Mouse (Mus musculus): ENCODE measurements around the gene Col4a1. TPM values are rescaled to one million over a fixed set of nuclear protein-coding genes. Genes with fewer than 3 reads are reported as not detected.

Col4a1 gene
- 141 and 145 TPM in 2 replicates for polyA plus RNA-seq (2016; fragmentation: Nextera tagmentation; extraction: Ambion mirVana)

DNA sequence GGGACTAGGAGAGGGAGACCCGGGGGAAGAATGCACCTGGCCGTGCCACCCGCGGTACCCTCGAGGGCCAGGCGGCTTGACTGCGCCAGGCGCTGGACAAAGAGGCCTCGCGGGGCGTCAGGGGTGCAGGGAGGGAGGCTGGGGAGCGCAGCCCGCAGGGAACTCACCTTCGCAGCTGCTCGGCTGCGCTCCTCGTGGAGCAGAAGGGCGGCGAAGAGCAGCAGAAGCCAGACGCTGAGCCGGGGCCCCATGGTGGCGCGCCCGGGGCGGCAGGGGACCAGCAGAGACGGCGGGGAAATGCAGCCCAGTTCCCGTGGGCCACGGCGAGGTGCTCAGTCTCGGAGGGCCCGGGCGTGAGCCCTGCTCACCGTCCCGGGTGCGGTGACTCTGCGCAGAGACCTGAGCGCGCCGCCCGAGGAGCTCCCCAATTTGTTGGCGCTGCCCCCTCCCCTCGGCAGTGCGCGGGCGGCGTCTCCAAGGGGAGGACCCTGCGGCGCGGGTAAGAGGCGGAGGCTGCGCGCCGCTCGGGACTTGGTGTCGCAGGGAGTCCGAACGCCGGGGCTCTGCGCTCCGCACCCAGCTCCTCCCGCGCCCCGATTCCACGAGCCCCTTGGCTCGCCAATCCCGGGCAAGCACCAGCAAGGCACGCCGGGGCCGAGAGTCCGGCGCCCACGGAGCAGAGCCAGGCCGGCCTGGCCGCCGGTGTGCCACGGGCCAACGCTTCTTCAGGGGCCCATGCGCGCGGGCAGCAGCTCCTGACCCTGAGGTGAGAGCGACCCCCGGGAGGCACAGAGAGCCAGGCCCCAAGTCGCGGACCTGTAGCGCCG, at the start of gene Col4a1, which contains the start of gene Col4a2:
Gene Col4a1 (minus strand): TSS at position 478 of the 827 bp plus-strand sequence.
Gene Col4a2 (plus strand): TSS at position 457 of the 827 bp plus-strand sequence.
- H3K4me1 ChIP-seq = peaks cover 78% of the 10 kb centered on the region
- H3K27ac ChIP-seq = peak within 1 kb of the TSS; percentile 98
- peak within 1 kb of the TSS; percentile 89 for H3K4me3 ChIP-seq
- under 1% methylated on average over 86 of the region's 87 CpGs for WGBS
- H3K36me3 ChIP-seq = peaks cover 20% of the 10 kb centered on the region
- no peaks in the 10 kb centered on the region for H3K9me3 ChIP-seq (replicated peaks)
- peaks cover 6% of the 10 kb centered on the region; the same call in 1 of the 2 replicates for H3K27me3 ChIP-seq (ENCODE audit: low read depth, poor library complexity, severe bottlenecking)
- DNase-seq (ENCODE audit: low spot score) = peak; percentile 85

- no peak overlapping the region for H3K4me3 ChIP-seq
- H3K4me1 ChIP-seq = peaks cover 67% of the 10 kb centered on the region
- H3K9me3 ChIP-seq (replicated peaks) = no peaks in the 10 kb centered on the region
- WGBS = 72% methylated on average over 9 of the region's 9 CpGs
- no peak for DNase-seq (ENCODE audit: low spot score)
- no peaks in the 10 kb centered on the region for H3K27me3 ChIP-seq (ENCODE audit: low read depth, poor library complexity, severe bottlenecking)
- 0 out of 2 replicates have a peak, but pooled peaks cover 6% of the 10 kb centered on the region for H3K36me3 ChIP-seq
- peak overlapping the region; percentile 80 for H3K27ac ChIP-seq
Observed at GRCm38 (mm10) chr8:11361546-11362277, 49.1 kb upstream of the Col4a1 start.

GRCm38 (mm10) chr8:11359846-11360245, 47.2 kb upstream of the Col4a1 start:
- no peak for DNase-seq (ENCODE audit: low spot score)
- H3K27ac ChIP-seq = peak overlapping the region; percentile 32; the same call in 1 of the 2 replicates
- 91% methylated on average over 5 of the region's 5 CpGs for WGBS
- H3K36me3 ChIP-seq = peaks cover 14% of the 10 kb centered on the region
- peaks cover 72% of the 10 kb centered on the region for H3K4me1 ChIP-seq
- no peak overlapping the region for H3K4me3 ChIP-seq
- no peaks in the 10 kb centered on the region for H3K27me3 ChIP-seq (ENCODE audit: low read depth, poor library complexity, severe bottlenecking)
- no peaks in the 10 kb centered on the region for H3K9me3 ChIP-seq (replicated peaks)

DNA sequence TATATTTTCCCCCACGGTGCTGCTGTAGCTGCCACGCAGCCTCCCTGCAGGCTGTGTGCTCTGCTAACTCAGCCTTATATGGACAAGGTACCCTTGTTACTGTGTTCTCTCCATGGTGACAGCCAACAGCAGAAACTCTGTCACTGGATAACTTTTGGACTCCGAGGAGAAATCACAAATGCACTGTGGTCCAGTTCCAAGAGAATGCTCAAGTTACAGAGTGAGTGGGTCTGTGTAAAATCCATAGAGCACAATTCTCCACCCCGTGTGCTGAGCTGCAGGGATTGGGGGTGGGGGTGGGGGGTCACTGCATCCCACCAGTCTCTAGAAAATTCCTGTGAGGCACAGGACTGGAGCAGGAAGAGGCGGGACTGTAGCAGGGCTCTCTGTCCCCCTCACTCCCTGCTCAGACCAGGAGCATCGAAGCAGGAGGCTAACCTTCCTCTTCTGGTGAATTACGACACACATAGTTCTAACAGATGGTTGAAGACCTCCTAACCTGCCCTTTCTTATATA, 45.4 kb upstream of the Col4a1 start:
- H3K36me3 ChIP-seq = peaks cover 19% of the 10 kb centered on the region
- peak overlapping the region; percentile 70 for H3K27ac ChIP-seq
- H3K4me3 ChIP-seq = no peak overlapping the region
- no peaks in the 10 kb centered on the region for H3K9me3 ChIP-seq (replicated peaks)
- DNase-seq (ENCODE audit: low spot score) = no peak
- no peaks in the 10 kb centered on the region for H3K27me3 ChIP-seq (ENCODE audit: low read depth, poor library complexity, severe bottlenecking)
- WGBS = 60% methylated on average over 7 of the region's 7 CpGs
- H3K4me1 ChIP-seq = peaks cover 56% of the 10 kb centered on the region

DNA sequence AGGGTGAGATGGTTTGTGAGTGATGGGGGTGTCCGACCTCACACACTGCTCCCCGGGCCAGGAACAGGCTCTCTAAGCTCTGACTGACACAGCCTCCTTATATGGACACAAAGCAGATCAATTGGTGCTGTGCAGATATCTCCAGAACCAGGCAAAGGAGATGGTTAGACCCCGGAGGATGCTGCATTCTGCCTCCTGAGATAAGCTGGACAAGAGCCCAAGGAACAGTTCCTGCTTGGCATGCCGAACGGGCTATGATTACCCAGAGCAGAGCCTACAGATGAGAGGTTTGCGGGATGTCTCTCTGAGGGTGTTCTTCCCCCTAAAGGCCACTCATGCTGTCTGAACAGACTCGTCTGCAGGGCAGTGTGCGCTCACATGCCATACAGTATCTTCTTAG, 44.1 kb upstream of the Col4a1 start:
- H3K9me3 ChIP-seq (replicated peaks) = no peaks in the 10 kb centered on the region
- H3K27me3 ChIP-seq (ENCODE audit: low read depth, poor library complexity, severe bottlenecking) = no peaks in the 10 kb centered on the region
- no peak for DNase-seq (ENCODE audit: low spot score)
- no peak overlapping the region for H3K27ac ChIP-seq
- H3K4me1 ChIP-seq = peaks cover 44% of the 10 kb centered on the region
- 92% methylated on average over 8 of the region's 8 CpGs for WGBS
- H3K4me3 ChIP-seq = no peak overlapping the region
- H3K36me3 ChIP-seq = peaks cover 19% of the 10 kb centered on the region

DNA sequence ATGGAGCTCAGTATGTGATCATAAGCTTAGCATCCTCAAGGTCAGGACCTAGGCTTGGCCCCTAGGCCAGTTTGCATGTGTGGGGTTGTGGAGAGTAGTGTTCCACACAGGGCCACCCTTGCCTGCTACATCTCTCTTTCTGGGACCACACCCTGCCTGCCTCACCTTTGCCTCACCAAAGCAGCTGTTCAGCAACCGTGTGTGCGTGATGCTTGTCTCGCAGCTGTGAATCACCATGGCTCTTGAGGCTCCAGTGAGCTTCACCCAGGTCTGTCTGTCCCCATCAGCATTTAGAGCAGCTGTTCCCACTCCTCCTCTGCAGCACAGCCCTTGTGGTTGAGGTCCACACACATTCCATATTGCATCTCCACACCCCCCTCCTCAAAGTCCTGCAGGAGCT, 43.3 kb upstream of the Col4a1 start:
- 91% methylated on average over 3 of the region's 3 CpGs for WGBS
- H3K9me3 ChIP-seq (replicated peaks) = no peaks in the 10 kb centered on the region
- DNase-seq (ENCODE audit: low spot score) = no peak
- H3K36me3 ChIP-seq = peaks cover 19% of the 10 kb centered on the region
- H3K4me3 ChIP-seq = no peak overlapping the region
- no peaks in the 10 kb centered on the region for H3K27me3 ChIP-seq (ENCODE audit: low read depth, poor library complexity, severe bottlenecking)
- peaks cover 36% of the 10 kb centered on the region for H3K4me1 ChIP-seq
- no peak overlapping the region for H3K27ac ChIP-seq

GRCm38 (mm10) chr8:11354800-11355451, 42.3 kb upstream of the Col4a1 start:
- 92% methylated on average over 8 of the region's 8 CpGs for WGBS
- Histone ChIP-seq H3K36me3 (peaks cover 19% of the 10 kb centered on the region), H3K27ac (no peak overlapping the region), H3K4me1 (peaks cover 27% of the 10 kb centered on the region), H3K9me3 (replicated peaks) (no peaks in the 10 kb centered on the region), H3K4me3 (no peak overlapping the region), H3K27me3 (ENCODE audit: low read depth, poor library complexity, severe bottlenecking) (no peaks in the 10 kb centered on the region)
- DNase-seq (ENCODE audit: low spot score) = no peak

DNA sequence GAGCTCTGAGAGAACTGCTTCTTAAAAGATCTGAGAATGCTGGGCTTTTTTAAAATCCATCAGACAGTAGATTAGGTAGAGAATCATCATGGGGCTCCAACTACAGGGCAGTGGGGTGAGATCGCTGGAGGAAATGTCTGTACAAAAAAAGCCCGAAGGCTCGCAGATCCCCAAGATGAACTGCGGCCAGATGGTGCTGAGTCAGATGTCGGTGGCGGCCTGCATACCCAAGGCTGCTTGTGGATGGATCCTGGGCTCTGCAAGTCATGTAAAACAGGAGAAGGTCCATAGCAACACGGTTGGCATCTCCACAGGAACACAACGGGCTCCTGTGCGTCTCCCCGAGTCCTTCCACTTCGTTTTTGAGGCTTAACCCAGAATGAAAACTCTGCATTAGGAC, 39.9 kb upstream of the Col4a1 start:
- WGBS = 84% methylated on average over 11 of the region's 11 CpGs
- no peak for DNase-seq (ENCODE audit: low spot score)
- H3K4me1 ChIP-seq = peaks cover 12% of the 10 kb centered on the region

GRCm38 (mm10) chr8:11351355-11351754, 38.7 kb upstream of the Col4a1 start:
- H3K9me3 ChIP-seq (replicated peaks) = no peaks in the 10 kb centered on the region
- H3K27me3 ChIP-seq (ENCODE audit: low read depth, poor library complexity, severe bottlenecking) = no peaks in the 10 kb centered on the region
- H3K4me3 ChIP-seq = no peak overlapping the region
- WGBS = 94% methylated on average over 6 of the region's 6 CpGs
- no peak overlapping the region for H3K27ac ChIP-seq
- no peak for DNase-seq (ENCODE audit: low spot score)
- peaks cover 16% of the 10 kb centered on the region for H3K36me3 ChIP-seq
- H3K4me1 ChIP-seq = peaks cover 9% of the 10 kb centered on the region

More for the DNA sequence above, 39.9 kb upstream of the Col4a1 start:
- Histone ChIP-seq H3K36me3 (peaks cover 19% of the 10 kb centered on the region), H3K27me3 (ENCODE audit: low read depth, poor library complexity, severe bottlenecking) (no peaks in the 10 kb centered on the region), H3K4me3 (no peak overlapping the region), H3K9me3 (replicated peaks) (no peaks in the 10 kb centered on the region), H3K27ac (no peak overlapping the region)

DNA sequence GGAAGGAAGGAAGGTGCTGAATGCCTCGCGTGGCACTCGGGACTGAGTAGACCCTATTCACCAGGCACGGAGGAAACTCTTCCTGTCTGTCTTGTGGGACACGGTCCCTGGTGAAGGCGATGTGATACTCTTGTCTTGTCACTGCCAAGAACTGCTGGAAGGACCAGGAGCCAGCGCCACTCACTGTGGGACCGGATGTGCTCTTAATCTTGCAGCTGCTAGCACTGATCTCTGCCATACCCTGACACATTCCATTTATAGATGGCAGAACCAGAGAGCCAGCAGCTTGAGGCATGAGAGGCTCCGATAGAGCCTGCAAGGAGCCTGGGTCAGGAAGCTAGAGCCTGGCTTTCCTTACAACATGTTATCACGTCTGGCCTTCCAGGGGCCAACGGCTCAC, 36.0 kb upstream of the Col4a1 start:
- Histone ChIP-seq H3K27me3 (ENCODE audit: low read depth, poor library complexity, severe bottlenecking) (no peaks in the 10 kb centered on the region), H3K4me3 (no peak overlapping the region), H3K4me1 (peaks cover 7% of the 10 kb centered on the region; the same call in 1 of the 2 replicates), H3K27ac (no peak overlapping the region), H3K36me3 (0 out of 2 replicates have a peak, but pooled peaks cover 3% of the 10 kb centered on the region), H3K9me3 (replicated peaks) (no peaks in the 10 kb centered on the region)
- no peak for DNase-seq (ENCODE audit: low spot score)
- WGBS = 88% methylated on average over 11 of the region's 11 CpGs

- no peak overlapping the region; the same call in 1 of the 2 replicates for H3K27ac ChIP-seq
- H3K9me3 ChIP-seq (replicated peaks) = no peaks in the 10 kb centered on the region
- peaks cover 7% of the 10 kb centered on the region; the same call in 1 of the 2 replicates for H3K4me1 ChIP-seq
- no peak for DNase-seq (ENCODE audit: low spot score)
- WGBS = 92% methylated on average over 9 of the region's 9 CpGs
- H3K4me3 ChIP-seq = no peak overlapping the region
- no peaks in the 10 kb centered on the region for H3K27me3 ChIP-seq (ENCODE audit: low read depth, poor library complexity, severe bottlenecking)
- H3K36me3 ChIP-seq = 0 out of 2 replicates have a peak, but pooled peaks cover 3% of the 10 kb centered on the region
Observed at GRCm38 (mm10) chr8:11347699-11348098, 35.1 kb upstream of the Col4a1 start.

- no peak overlapping the region for H3K27ac ChIP-seq
- no peaks in the 10 kb centered on the region for H3K9me3 ChIP-seq (replicated peaks)
- H3K4me1 ChIP-seq = peaks cover 7% of the 10 kb centered on the region; the same call in 1 of the 2 replicates
- no peaks in the 10 kb centered on the region for H3K27me3 ChIP-seq (ENCODE audit: low read depth, poor library complexity, severe bottlenecking)
- H3K36me3 ChIP-seq = 0 out of 2 replicates have a peak, but pooled peaks cover 3% of the 10 kb centered on the region
- DNase-seq (ENCODE audit: low spot score) = no peak
- WGBS = 89% methylated on average over 10 of the region's 10 CpGs
- no peak overlapping the region for H3K4me3 ChIP-seq
Observed at GRCm38 (mm10) chr8:11346225-11346624, 33.6 kb upstream of the Col4a1 start.
